Mouse (Mus musculus) hindbrain, embryonic 13.5 days (tissue): ENCODE results near the gene Tesk2. TPM values are rescaled to one million over a fixed set of nuclear protein-coding genes. Genes with fewer than 3 reads are reported as not detected.

Experiments
- ATAC-seq: fragments of 200-750 bp; cut with Nextera tagmentation; 2 replicates; pipeline ENCODE4 v1.8.0; 2017; ENCODE audit warnings: moderate TSS enrichment; ENCODE audit not compliant: low FRiP score
- H3K27ac ChIP-seq: fragments of 300-500 bp; sonication (generic); 2 replicates; pipeline ENCODE4 v1.5.1; 2015; ENCODE audit warnings: inconsistent platforms, mild to moderate bottlenecking, moderate library complexity
- H3K27me3 ChIP-seq: fragments of 300-500 bp; sonication (generic); 2 replicates; pipeline ENCODE4 v1.6.1; 2015; ENCODE audit warnings: mild to moderate bottlenecking, inconsistent platforms
- H3K36me3 ChIP-seq: fragments of 300-500 bp; sonication (generic); 2 replicates; pipeline ENCODE4 v1.6.1; 2015; ENCODE audit warnings: mild to moderate bottlenecking, inconsistent platforms
- H3K4me1 ChIP-seq: fragments of 300-500 bp; sonication (generic); replicated peaks from 2 replicates; pipeline ENCODE4 v1.6.1; 2015; ENCODE audit warnings: inconsistent platforms
- H3K4me2 ChIP-seq: fragments of 300-500 bp; sonication (generic); 2 replicates; pipeline ENCODE4 v1.6.1; 2015; ENCODE audit warnings: inconsistent platforms, mild to moderate bottlenecking, moderate library complexity
- H3K4me3 ChIP-seq: fragments of 300-500 bp; sonication (generic); 2 replicates; pipeline ENCODE4 v1.5.1; 2015; ENCODE audit warnings: mild to moderate bottlenecking, inconsistent platforms
- H3K9ac ChIP-seq: fragments of 300-500 bp; sonication (generic); 2 replicates; pipeline ENCODE4 v1.6.1; 2015; ENCODE audit warnings: mild to moderate bottlenecking, inconsistent platforms
- H3K9me3 ChIP-seq: fragments of 300-500 bp; sonication (generic); 2 replicates; pipeline ENCODE4 v1.6.1; 2016; ENCODE audit warnings: inconsistent platforms
- WGBS: fragments of 180-500 bp; shearing (Covaris S2); methylation state at CpG from one replicate; pipeline ENCODE4 v1.1.7; 2015; 5-methylcytosine and 5-hydroxymethylcytosine counted together
- polyA plus RNA-seq: library from polyadenylated mRNA; unstranded; fragments of >200 nt; fragmentation: Nextera tagmentation; extraction: Ambion mirVana; gene quantifications from 2 replicates; pipeline ENCODE4 v1.2.1, GENCODE M21; 2015

Tesk2 gene
- polyA plus RNA-seq, 1 experiment from 2014 or later: 3.2 TPM

GRCm38 (mm10) chr4:116776391-116776790 lies 55.6 kb downstream of the Tesk2 start:
- no peaks in the 10 kb centered on the region for H3K36me3 ChIP-seq
- no peaks in the 10 kb centered on the region for H3K4me1 ChIP-seq
- peaks cover 3% of the 10 kb centered on the region; the same call in 1 of the 2 replicates for H3K27me3 ChIP-seq
- H3K27ac ChIP-seq: no peak overlapping the region
- H3K9me3 ChIP-seq: no peaks in the 10 kb centered on the region
- H3K4me2 ChIP-seq: no peak overlapping the region
- H3K9ac ChIP-seq: no peak overlapping the region
- no peak for ATAC-seq
- H3K4me3 ChIP-seq: no peak overlapping the region
- WGBS: 91% methylated on average over 5 of the region's 5 CpGs

GRCm38 (mm10) chr4:116777079-116777478 lies 56.3 kb downstream of the Tesk2 start:
- H3K4me1 ChIP-seq: peaks cover 3% of the 10 kb centered on the region
- no peak overlapping the region for H3K9ac ChIP-seq
- no peaks in the 10 kb centered on the region for H3K9me3 ChIP-seq
- no peak overlapping the region for H3K27ac ChIP-seq
- WGBS: 81% methylated on average over 3 of the region's 3 CpGs
- ATAC-seq: no peak
- H3K27me3 ChIP-seq: peaks cover 5% of the 10 kb centered on the region; the same call in 1 of the 2 replicates
- H3K4me3 ChIP-seq: no peak overlapping the region
- no peak overlapping the region for H3K4me2 ChIP-seq
- no peaks in the 10 kb centered on the region for H3K36me3 ChIP-seq

- Histone ChIP-seq H3K9ac (no peak overlapping the region), H3K4me2 (no peak overlapping the region), H3K27ac (no peak overlapping the region), H3K27me3 (peaks cover 5% of the 10 kb centered on the region; the same call in 1 of the 2 replicates), H3K9me3 (no peaks in the 10 kb centered on the region), H3K36me3 (no peaks in the 10 kb centered on the region), H3K4me3 (no peak overlapping the region), H3K4me1 (peaks cover 7% of the 10 kb centered on the region)
- 81% methylated on average over 2 of the region's 2 CpGs for WGBS
- ATAC-seq: no peak
These were observed 59.8 kb downstream of the Tesk2 start for GRCm38 (mm10) chr4:116780541-116780940.

- Histone ChIP-seq H3K4me3 (no peak overlapping the region), H3K9ac (no peak overlapping the region), H3K4me1 (peaks cover 7% of the 10 kb centered on the region), H3K4me2 (no peak overlapping the region), H3K9me3 (no peaks in the 10 kb centered on the region), H3K27me3 (peaks cover 5% of the 10 kb centered on the region; the same call in 1 of the 2 replicates), H3K36me3 (no peaks in the 10 kb centered on the region), H3K27ac (no peak overlapping the region)
- no peak for ATAC-seq
- WGBS: 31% methylated on average over 2 of the region's 2 CpGs
These were observed 60.6 kb downstream of the Tesk2 start for GRCm38 (mm10) chr4:116781366-116781765.

GRCm38 (mm10) chr4:116782171-116782570 lies 61.4 kb downstream of the Tesk2 start:
- Histone ChIP-seq H3K36me3 (no peaks in the 10 kb centered on the region), H3K4me2 (no peak overlapping the region), H3K4me1 (peaks cover 7% of the 10 kb centered on the region), H3K9ac (0 out of 2 replicates have a peak overlapping the region, but pooled peaks have one; percentile 13), H3K27me3 (peaks cover 5% of the 10 kb centered on the region; the same call in 1 of the 2 replicates), H3K9me3 (no peaks in the 10 kb centered on the region), H3K27ac (0 out of 2 replicates have a peak overlapping the region, but pooled peaks have one; percentile 30), H3K4me3 (no peak overlapping the region)
- ATAC-seq: no peak
- WGBS: 4% methylated on average over 8 of the region's 8 CpGs

GRCm38 (mm10) chr4:116786587-116786986 lies 65.8 kb downstream of the Tesk2 start:
- H3K27ac ChIP-seq: no peak overlapping the region
- no peaks in the 10 kb centered on the region; the same call in 1 of the 2 replicates for H3K27me3 ChIP-seq
- no peaks in the 10 kb centered on the region for H3K9me3 ChIP-seq
- H3K4me2 ChIP-seq: no peak overlapping the region
- H3K4me1 ChIP-seq: peaks cover 7% of the 10 kb centered on the region
- whole genome bisulfite sequencing: 92% methylated on average over 1 of the region's 1 CpGs
- no peak for ATAC-seq
- no peak overlapping the region for H3K4me3 ChIP-seq
- no peaks in the 10 kb centered on the region for H3K36me3 ChIP-seq
- no peak overlapping the region for H3K9ac ChIP-seq

- Histone ChIP-seq H3K9me3 (no peaks in the 10 kb centered on the region), H3K36me3 (no peaks in the 10 kb centered on the region), H3K4me1 (no peaks in the 10 kb centered on the region), H3K27ac (no peak overlapping the region), H3K4me2 (no peak overlapping the region), H3K4me3 (no peak overlapping the region), H3K27me3 (no peaks in the 10 kb centered on the region), H3K9ac (no peak overlapping the region)
- 53% methylated on average over 7 of the region's 7 CpGs for WGBS
- no peak for ATAC-seq
These were observed 67.4 kb downstream of the Tesk2 start for GRCm38 (mm10) chr4:116787985-116788760.

- H3K36me3 ChIP-seq: no peaks in the 10 kb centered on the region
- H3K4me3 ChIP-seq: no peak overlapping the region
- H3K4me1 ChIP-seq: no peaks in the 10 kb centered on the region
- 15% methylated on average over 3 of the region's 3 CpGs for WGBS
- 0 out of 2 replicates have a peak, but pooled peaks have one; percentile 54 for ATAC-seq
- no peak overlapping the region for H3K4me2 ChIP-seq
- no peak overlapping the region for H3K27ac ChIP-seq
- H3K27me3 ChIP-seq: no peaks in the 10 kb centered on the region
- H3K9me3 ChIP-seq: no peaks in the 10 kb centered on the region
- H3K9ac ChIP-seq: no peak overlapping the region
These were observed 68.2 kb downstream of the Tesk2 start for GRCm38 (mm10) chr4:116788956-116789355.

GRCm38 (mm10) chr4:116792453-116792852 lies 71.7 kb downstream of the Tesk2 start:
- Histone ChIP-seq H3K9me3 (no peaks in the 10 kb centered on the region), H3K4me2 (no peak overlapping the region), H3K4me3 (no peak overlapping the region), H3K27me3 (no peaks in the 10 kb centered on the region), H3K9ac (no peak overlapping the region), H3K36me3 (no peaks in the 10 kb centered on the region), H3K4me1 (no peaks in the 10 kb centered on the region), H3K27ac (no peak overlapping the region)
- ATAC-seq: no peak
- 88% methylated on average over 8 of the region's 8 CpGs for WGBS

GRCm38 (mm10) chr4:116794273-116794672 lies 73.5 kb downstream of the Tesk2 start:
- Histone ChIP-seq H3K9ac (no peak overlapping the region), H3K27ac (no peak overlapping the region), H3K9me3 (no peaks in the 10 kb centered on the region), H3K4me2 (no peak overlapping the region), H3K4me3 (no peak overlapping the region), H3K36me3 (no peaks in the 10 kb centered on the region), H3K27me3 (no peaks in the 10 kb centered on the region), H3K4me1 (no peaks in the 10 kb centered on the region)
- WGBS: 77% methylated on average over 2 of the region's 2 CpGs
- ATAC-seq: no peak

GRCm38 (mm10) chr4:116796442-116797110 lies 75.8 kb downstream of the Tesk2 start:
- no peaks in the 10 kb centered on the region for H3K4me1 ChIP-seq
- no peak for ATAC-seq
- H3K4me2 ChIP-seq: no peak overlapping the region
- no peak overlapping the region for H3K9ac ChIP-seq
- WGBS: 83% methylated on average over 1 of the region's 1 CpGs
- H3K9me3 ChIP-seq: no peaks in the 10 kb centered on the region
- no peak overlapping the region for H3K27ac ChIP-seq
- H3K27me3 ChIP-seq: no peaks in the 10 kb centered on the region
- H3K4me3 ChIP-seq: no peak overlapping the region
- H3K36me3 ChIP-seq: peaks cover 6% of the 10 kb centered on the region

- no peaks in the 10 kb centered on the region for H3K27me3 ChIP-seq
- H3K9me3 ChIP-seq: no peaks in the 10 kb centered on the region
- 40% methylated on average over 5 of the region's 5 CpGs for WGBS
- no peak overlapping the region for H3K9ac ChIP-seq
- no peak overlapping the region for H3K4me2 ChIP-seq
- H3K4me3 ChIP-seq: no peak overlapping the region
- no peak overlapping the region for H3K27ac ChIP-seq
- H3K4me1 ChIP-seq: no peaks in the 10 kb centered on the region
- no peak for ATAC-seq
- H3K36me3 ChIP-seq: peaks cover 40% of the 10 kb centered on the region
These were observed 79.2 kb downstream of the Tesk2 start for GRCm38 (mm10) chr4:116799901-116800300.
